Mouse (Mus musculus) midbrain, embryonic 10.5 days (tissue): ENCODE measurements around the gene Trafd1. TPM values are rescaled to one million over a fixed set of nuclear protein-coding genes. Genes with fewer than 3 reads are reported as not detected.
A peak's percentile ranks its signal among the peaks of the same experiment; 100 is the strongest.

Experiments
- DNase-seq: peaks from one replicate; pipeline ENCODE4 v3.0.0-alpha.2; 2017; ENCODE audit warnings: low spot score
- H3K27ac ChIP-seq: fragments of 300-500 bp; sonication (generic); replicated peaks from 2 replicates; pipeline ENCODE4 v1.5.1; 2016; ENCODE audit warnings: mild to moderate bottlenecking
- H3K27me3 ChIP-seq: fragments of 300-500 bp; sonication (generic); 2 replicates; pipeline ENCODE4 v1.6.1; 2016; ENCODE audit warnings: low read depth, mild to moderate bottlenecking; ENCODE audit not compliant: poor library complexity, severe bottlenecking
- H3K36me3 ChIP-seq: fragments of 300-500 bp; sonication (generic); 2 replicates; pipeline ENCODE4 v1.6.1; 2016; ENCODE audit warnings: mild to moderate bottlenecking, moderate library complexity
- H3K4me1 ChIP-seq: fragments of 300-500 bp; sonication (generic); 2 replicates; pipeline ENCODE4 v1.6.1; 2016
- H3K4me3 ChIP-seq: fragments of 300-500 bp; sonication (generic); 2 replicates; pipeline ENCODE4 v1.5.1; 2016; ENCODE audit warnings: mild to moderate bottlenecking, moderate library complexity
- H3K9me3 ChIP-seq: fragments of 300-500 bp; sonication (generic); replicated peaks from 2 replicates; pipeline ENCODE4 v1.6.1; 2016; ENCODE audit warnings: mild to moderate bottlenecking
- WGBS: fragments of 180-500 bp; shearing (Covaris S2); methylation state at CpG from one replicate; pipeline ENCODE4 v1.1.7; 2016; 5-methylcytosine and 5-hydroxymethylcytosine counted together
- polyA plus RNA-seq: library from polyadenylated mRNA; unstranded; fragments of >200 nt; fragmentation: Nextera tagmentation; extraction: Ambion mirVana; gene quantifications from 2 replicates; pipeline ENCODE4 v1.2.1, GENCODE M21; 2016

Gene Trafd1
- polyA plus RNA-seq: 72.8 and 86.5 TPM in 2 replicates

DNA sequence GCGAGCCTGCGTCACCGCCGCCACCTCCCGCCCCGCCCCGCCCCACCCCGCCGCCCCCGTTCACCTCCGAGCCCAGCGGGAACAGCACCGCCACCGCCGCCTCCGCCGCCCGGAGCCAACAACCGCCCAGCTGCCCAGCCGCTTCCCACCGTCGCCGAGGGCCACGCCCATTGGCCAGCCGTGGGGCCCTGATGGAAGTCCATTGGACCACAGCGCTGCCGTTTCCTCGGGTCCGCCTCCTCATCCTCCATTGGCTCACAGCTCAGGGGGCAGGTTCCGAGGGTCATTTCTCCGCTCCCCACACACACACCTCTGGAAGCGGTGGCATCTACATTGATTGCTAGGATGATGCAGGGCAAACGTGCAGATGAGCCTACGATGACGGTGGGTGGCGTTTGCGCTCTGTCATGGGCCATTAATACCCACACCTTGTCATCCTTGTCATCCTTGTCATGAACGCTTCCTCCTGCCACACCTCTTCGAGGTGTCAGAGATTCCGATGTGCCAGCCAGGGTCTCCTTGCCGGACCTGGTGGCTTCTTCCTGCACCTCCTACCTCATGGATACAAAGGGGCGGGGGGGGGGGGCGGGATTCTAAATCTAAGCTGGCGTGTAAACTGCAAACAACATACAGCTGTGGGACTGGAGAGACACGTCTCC is at the start of gene Trafd1:
Gene Trafd1, minus strand, starts transcription at position 172 of the 659 bp plus-strand sequence.
- Histone ChIP-seq H3K4me1 (peaks cover 28% of the 10 kb centered on the region), H3K4me3 (peak within 1 kb of the TSS; percentile 72), H3K9me3 (peaks cover 5% of the 10 kb centered on the region; the same call in 1 of the 2 replicates), H3K27me3 (peaks cover 17% of the 10 kb centered on the region), H3K36me3 (peaks cover 28% of the 10 kb centered on the region), H3K27ac (peak within 1 kb of the TSS; percentile 88)
- DNase-seq: peak; percentile 94
- under 1% methylated on average over 43 of the region's 45 CpGs for WGBS

DNA sequence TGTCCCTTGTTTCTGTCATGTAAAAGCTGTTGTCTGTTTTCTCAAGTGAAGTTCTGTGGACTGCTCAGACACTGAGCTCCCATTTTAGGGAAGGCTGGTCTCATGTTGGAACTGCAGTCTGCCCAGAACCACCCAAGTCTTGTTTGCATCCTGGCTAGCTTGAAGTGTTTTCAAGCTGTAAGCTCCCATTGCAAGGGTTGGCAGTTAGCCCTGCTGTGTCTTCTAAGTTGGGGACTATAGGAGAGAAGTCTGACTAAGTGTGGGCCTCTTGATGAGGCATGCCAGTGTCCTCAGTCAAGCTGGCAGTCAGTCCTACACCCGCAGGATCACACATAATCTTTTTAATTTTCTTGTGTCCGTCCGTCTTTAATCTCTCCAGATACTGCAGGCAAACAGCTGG is 43.5 kb upstream of the Trafd1 start:
- Histone ChIP-seq H3K4me3 (no peak overlapping the region), H3K27ac (no peak overlapping the region), H3K27me3 (no peaks in the 10 kb centered on the region), H3K36me3 (peaks cover 100% of the 10 kb centered on the region), H3K4me1 (no peaks in the 10 kb centered on the region), H3K9me3 (no peaks in the 10 kb centered on the region)
- 94% methylated on average over 3 of the region's 3 CpGs for WGBS
- no peak for DNase-seq

DNA sequence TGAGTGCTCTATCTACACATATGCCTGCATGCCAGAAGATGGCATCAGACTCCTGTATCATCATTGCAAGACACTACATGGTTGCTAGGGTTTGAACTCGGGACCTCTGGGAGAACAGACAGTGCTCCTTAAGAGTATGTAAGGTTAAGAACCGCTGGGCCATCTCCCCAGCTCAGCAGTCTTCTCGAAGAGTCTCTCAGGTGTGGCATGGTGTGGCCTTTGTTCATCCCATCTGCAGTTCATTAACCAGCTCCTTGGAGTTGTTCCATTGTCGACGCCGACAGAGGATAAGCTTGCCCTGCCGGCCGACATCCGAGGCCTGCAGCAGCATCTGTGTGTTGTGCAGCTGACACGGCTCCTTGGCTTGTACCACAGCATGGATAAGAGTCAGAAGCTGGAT is 37.9 kb upstream of the Trafd1 start:
- Histone ChIP-seq H3K4me1 (no peaks in the 10 kb centered on the region), H3K27me3 (no peaks in the 10 kb centered on the region), H3K4me3 (no peak overlapping the region), H3K9me3 (no peaks in the 10 kb centered on the region), H3K36me3 (peaks cover 100% of the 10 kb centered on the region), H3K27ac (no peak overlapping the region)
- 93% methylated on average over 10 of the region's 10 CpGs for WGBS
- no peak for DNase-seq

DNA sequence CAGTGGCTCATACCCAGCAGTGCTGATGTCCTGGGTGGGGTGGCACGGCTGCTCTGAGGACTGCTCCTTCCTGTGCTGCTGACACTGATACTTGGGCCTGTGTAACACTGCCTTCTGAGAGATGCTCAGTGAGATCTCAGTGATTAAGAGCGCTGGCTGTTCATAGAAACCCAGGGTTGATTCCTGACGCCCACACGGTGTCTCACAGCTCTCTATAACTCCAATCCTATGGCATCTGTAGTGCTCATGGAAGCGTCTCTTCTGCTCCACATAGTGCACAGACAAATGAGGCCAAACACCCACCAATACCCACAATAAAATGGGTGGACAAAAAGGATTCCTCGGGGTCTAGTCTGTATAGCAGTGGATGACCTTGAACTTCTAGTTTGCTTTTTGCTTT is 37.4 kb upstream of the Trafd1 start:
- Histone ChIP-seq H3K9me3 (no peaks in the 10 kb centered on the region), H3K4me3 (no peak overlapping the region), H3K4me1 (no peaks in the 10 kb centered on the region), H3K27ac (no peak overlapping the region), H3K36me3 (peaks cover 100% of the 10 kb centered on the region), H3K27me3 (no peaks in the 10 kb centered on the region)
- DNase-seq: no peak
- 94% methylated on average over 6 of the region's 6 CpGs for WGBS

DNA sequence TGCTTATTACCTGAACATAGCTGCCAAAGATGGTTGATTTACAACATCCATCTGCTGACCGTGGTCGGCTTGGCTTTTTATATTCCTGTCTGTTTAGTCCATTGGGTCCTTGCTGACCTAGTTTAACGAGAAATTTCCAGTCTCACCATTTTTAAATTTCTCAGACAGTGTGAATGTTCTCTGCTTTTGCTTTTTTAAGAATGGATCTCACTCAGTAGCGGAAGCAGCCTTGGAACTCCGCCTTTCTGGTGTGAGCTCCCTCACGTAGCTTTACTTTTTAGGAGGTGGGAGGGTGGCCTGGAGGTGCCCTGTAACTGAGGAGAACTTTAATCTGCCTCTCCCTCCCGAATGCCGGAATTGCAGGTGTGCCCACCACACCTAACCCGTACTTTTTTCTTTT is 35.3 kb upstream of the Trafd1 start:
- Histone ChIP-seq H3K36me3 (peaks cover 100% of the 10 kb centered on the region), H3K27ac (no peak overlapping the region), H3K27me3 (no peaks in the 10 kb centered on the region), H3K4me3 (no peak overlapping the region), H3K4me1 (no peaks in the 10 kb centered on the region), H3K9me3 (peaks cover 4% of the 10 kb centered on the region; the same call in 1 of the 2 replicates)
- 96% methylated on average over 9 of the region's 9 CpGs for WGBS
- DNase-seq: no peak

DNA sequence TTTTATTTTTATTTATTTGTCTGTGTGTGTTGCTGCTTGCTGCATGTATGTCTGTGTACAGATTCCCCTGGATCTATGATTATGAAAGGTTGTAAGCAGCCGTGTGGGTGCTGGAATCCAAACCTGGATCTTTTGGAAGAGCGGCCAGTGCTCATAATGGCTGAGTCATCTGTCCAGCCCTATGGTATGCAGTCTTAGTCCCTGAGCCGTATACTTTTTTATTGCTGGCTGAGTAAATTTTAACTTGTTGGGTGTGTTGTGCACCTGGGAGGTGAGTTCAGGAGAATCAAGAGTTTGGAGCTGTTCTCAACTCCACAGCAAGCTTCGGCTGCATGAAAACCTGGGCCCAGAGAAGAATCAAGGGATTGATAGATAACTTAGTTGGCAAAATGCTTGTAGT is 25.5 kb upstream of the Trafd1 start:
- H3K36me3 ChIP-seq: peaks cover 99% of the 10 kb centered on the region
- H3K27me3 ChIP-seq: no peaks in the 10 kb centered on the region
- no peaks in the 10 kb centered on the region for H3K4me1 ChIP-seq
- H3K9me3 ChIP-seq: no peaks in the 10 kb centered on the region
- no peak for DNase-seq
- no peak overlapping the region for H3K4me3 ChIP-seq
- H3K27ac ChIP-seq: no peak overlapping the region
- WGBS: 95% methylated on average over 4 of the region's 4 CpGs

DNA sequence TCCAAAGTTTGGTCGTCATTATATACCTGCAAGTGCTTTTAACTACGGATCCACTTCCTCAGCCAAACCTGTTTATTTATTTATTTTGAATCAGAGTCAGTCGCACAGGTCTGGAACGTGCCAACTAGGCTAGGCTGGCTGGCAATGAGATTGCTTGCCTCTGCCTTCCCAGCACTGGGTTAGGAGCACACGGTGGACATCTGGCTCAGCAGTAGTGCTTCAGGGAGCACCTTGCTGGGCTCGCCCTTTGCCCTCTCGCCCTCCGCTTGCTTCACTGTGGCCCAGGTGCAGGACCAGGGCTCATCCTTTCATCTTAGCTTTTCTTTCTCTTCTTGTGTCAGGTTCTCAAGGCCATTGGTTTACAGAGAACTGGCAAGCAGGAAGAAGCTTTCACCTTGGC is 22.4 kb upstream of the Trafd1 start:
- H3K9me3 ChIP-seq: no peaks in the 10 kb centered on the region
- H3K27ac ChIP-seq: no peak overlapping the region
- 94% methylated on average over 8 of the region's 8 CpGs for WGBS
- H3K27me3 ChIP-seq: no peaks in the 10 kb centered on the region
- DNase-seq: no peak
- no peak overlapping the region for H3K4me3 ChIP-seq
- H3K4me1 ChIP-seq: no peaks in the 10 kb centered on the region
- H3K36me3 ChIP-seq: peaks cover 91% of the 10 kb centered on the region

DNA sequence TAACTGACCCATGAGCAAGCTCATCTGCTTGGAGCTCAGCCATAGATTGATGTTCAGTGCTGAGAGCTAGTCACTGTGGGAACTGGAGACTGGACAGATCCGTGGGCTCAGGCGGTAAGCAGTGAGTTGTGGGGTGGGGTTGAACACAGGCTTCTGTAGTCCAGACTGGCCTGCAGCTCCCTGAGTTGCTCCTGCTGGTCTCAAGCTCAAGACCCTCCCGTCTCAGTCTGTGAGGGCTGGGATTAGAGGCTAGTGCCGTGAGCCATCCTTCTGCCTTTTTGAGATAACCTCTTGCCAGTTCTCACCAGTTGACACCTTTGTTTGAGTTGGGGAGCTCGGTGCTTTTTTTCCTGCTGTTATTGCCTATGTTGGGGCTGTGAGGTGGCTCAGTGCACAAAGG is 15.4 kb upstream of the Trafd1 start:
- WGBS: 94% methylated on average over 5 of the region's 5 CpGs
- no peaks in the 10 kb centered on the region for H3K27me3 ChIP-seq
- DNase-seq: no peak
- no peak overlapping the region for H3K27ac ChIP-seq
- H3K9me3 ChIP-seq: no peaks in the 10 kb centered on the region
- H3K36me3 ChIP-seq: peaks cover 55% of the 10 kb centered on the region
- no peak overlapping the region for H3K4me3 ChIP-seq
- H3K4me1 ChIP-seq: peaks cover 25% of the 10 kb centered on the region

DNA sequence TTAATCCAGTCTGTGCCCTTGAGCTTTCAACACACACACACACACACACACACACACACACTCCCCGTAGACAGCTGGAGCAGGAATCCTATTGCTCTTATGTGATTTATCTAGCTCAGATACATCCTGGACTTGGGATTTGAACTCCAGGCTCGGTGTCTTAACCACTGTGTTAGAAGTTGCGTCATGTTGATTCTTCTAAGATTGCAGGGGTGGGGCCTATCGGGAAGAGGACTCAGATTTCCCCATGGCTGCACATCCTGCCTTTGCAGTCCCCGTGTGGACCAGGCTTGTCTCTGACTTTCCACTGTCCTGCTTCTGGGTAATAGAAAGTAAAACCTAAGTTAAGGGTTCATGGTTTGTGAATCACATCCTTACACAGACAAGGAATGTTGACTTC is 14.6 kb upstream of the Trafd1 start:
- DNase-seq: no peak
- Histone ChIP-seq H3K36me3 (peaks cover 48% of the 10 kb centered on the region), H3K4me3 (no peak overlapping the region; the same call in 1 of the 2 replicates), H3K9me3 (no peaks in the 10 kb centered on the region), H3K27ac (no peak overlapping the region), H3K4me1 (peaks cover 25% of the 10 kb centered on the region), H3K27me3 (no peaks in the 10 kb centered on the region)
- 79% methylated on average over 5 of the region's 5 CpGs for WGBS

DNA sequence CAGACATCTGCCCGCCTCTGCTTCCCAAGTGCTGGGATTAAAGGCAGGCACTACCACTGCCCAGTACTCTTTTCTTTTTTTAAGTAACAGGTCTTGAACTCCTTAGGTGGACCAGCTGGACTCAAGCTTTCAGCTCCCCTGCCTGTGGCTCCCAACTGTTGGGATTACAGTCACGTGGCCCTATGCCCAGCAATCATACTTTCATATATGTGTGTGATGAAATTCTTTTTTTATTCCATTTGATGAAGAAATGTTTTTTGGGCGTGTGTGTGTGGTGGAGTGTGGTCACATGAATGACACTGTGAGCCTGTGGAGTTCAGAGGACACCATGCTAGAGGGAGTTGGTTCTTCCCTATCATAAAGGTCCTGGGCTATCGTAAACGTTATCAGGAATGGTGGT is 14.1 kb upstream of the Trafd1 start:
- 91% methylated on average over 5 of the region's 5 CpGs for WGBS
- no peaks in the 10 kb centered on the region for H3K9me3 ChIP-seq
- peak overlapping the region; percentile 99 for H3K4me3 ChIP-seq

DNA sequence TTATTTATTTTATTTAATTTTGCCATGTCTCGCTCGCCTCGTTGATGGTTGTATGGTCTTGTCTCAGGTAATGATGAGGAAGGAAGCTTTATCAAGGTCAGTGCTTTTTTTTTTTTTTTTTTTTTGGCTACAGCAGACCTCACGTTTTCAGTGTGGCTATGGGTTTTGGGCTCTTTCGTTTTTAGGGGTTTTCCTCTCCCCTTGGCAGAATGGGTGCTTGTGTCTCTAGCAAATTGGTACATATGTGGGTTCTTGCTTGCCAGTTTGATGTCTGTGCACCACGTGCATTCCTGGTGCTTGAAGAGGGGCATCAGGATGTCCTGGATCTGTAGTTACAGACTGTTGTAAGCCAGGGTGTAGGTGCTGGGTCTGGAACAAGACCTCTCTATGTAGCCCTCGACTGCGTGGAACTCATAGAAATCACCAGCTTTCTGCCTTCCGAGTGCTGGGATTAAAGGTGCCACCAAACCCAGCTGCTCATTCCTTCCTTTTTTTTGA is 13.6 kb upstream of the Trafd1 start:
- no peak for DNase-seq
- WGBS: 61% methylated on average over 9 of the region's 9 CpGs
- no peak overlapping the region; the same call in 1 of the 2 replicates for H3K27ac ChIP-seq
- H3K4me3 ChIP-seq: peak overlapping the region; percentile 99
- H3K4me1 ChIP-seq: peaks cover 25% of the 10 kb centered on the region
- no peaks in the 10 kb centered on the region for H3K27me3 ChIP-seq
- H3K9me3 ChIP-seq: no peaks in the 10 kb centered on the region
- H3K36me3 ChIP-seq: peaks cover 44% of the 10 kb centered on the region

More for the DNA sequence above, 14.1 kb upstream of the Trafd1 start:
- Histone ChIP-seq H3K27ac (no peak overlapping the region), H3K27me3 (no peaks in the 10 kb centered on the region), H3K4me1 (peaks cover 25% of the 10 kb centered on the region), H3K36me3 (peaks cover 47% of the 10 kb centered on the region)
- DNase-seq: no peak

DNA sequence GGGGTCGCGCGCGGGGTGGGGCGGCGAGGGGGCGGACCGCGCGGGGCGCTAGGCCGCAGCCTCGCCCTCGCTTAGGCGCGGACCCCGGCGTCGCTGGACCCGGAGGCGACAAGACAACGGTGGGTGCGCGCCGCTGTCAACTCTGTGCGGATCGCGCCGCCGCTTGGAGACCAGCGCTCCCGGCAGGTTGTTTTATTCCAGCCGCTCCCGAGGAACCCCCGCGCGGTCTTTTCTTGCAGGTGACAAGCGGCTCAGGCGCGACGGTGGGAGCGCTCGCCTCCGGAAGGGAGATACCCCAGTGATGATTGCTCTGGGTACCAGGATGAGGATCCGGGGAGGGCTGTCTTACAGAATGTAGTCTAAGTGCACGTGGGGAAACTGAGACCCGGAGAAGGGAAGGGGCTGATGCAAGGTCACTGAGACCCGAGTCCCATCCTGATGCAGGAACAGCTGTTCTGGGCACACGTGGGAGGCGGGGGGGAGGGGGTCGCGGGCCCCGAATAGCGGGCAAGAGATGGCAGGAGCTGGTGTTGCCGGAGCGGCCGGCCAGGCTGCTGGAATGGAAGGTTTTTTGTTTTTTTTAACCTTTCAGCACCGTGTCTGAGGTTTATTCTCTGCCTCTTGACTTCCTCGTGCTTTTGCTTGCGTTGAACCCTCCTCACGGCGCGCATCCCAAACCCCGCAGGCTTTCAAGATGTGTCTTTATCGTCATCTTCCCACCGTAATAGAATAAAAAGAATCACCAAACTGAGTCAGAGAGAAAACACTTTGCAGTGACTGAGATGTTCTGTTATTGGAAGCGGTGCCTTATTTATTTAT is 12.9 kb upstream of the Trafd1 start:
- no peaks in the 10 kb centered on the region for H3K9me3 ChIP-seq
- H3K36me3 ChIP-seq: peaks cover 37% of the 10 kb centered on the region
- WGBS: under 1% methylated on average over 67 of the region's 67 CpGs
- peak overlapping the region; percentile 99 for H3K4me3 ChIP-seq
- peaks cover 25% of the 10 kb centered on the region for H3K4me1 ChIP-seq
- DNase-seq: peak; percentile 66
- H3K27me3 ChIP-seq: no peaks in the 10 kb centered on the region
- peak overlapping the region; percentile 91 for H3K27ac ChIP-seq
